Mouse (Mus musculus) embryonic facial prominence, embryonic 10.5 days (tissue): ENCODE measurements around the gene Apol10a. TPM values are rescaled to one million over a fixed set of nuclear protein-coding genes. Genes with fewer than 3 reads are reported as not detected.
"Not testable (repeated sequence)": the region's sequence is repeated elsewhere in the genome, so short reads cannot be mapped to it uniquely, and the experiment has no call there.

Experiments
- DNase-seq: peaks from one replicate; pipeline ENCODE4 v3.0.0-alpha.2; 2017; ENCODE audit warnings: low spot score
- H3K27ac ChIP-seq: fragments of 300-500 bp; sonication (generic); replicated peaks from 2 replicates; pipeline ENCODE4 v1.5.1; 2016; ENCODE audit warnings: mild to moderate bottlenecking
- H3K27me3 ChIP-seq: fragments of 300-500 bp; sonication (generic); replicated peaks from 2 replicates; pipeline ENCODE4 v1.6.1; 2016; ENCODE audit warnings: low read depth, mild to moderate bottlenecking; ENCODE audit not compliant: poor library complexity, severe bottlenecking
- H3K36me3 ChIP-seq: fragments of 300-500 bp; sonication (generic); replicated peaks from 2 replicates; pipeline ENCODE4 v1.6.1; 2016; ENCODE audit warnings: mild to moderate bottlenecking, moderate library complexity
- H3K4me1 ChIP-seq: fragments of 300-500 bp; sonication (generic); 2 replicates; pipeline ENCODE4 v1.6.1; 2016
- H3K4me3 ChIP-seq: fragments of 300-500 bp; sonication (generic); 2 replicates; pipeline ENCODE4 v1.5.1; 2016; ENCODE audit warnings: mild to moderate bottlenecking, moderate library complexity
- H3K9me3 ChIP-seq: fragments of 300-500 bp; sonication (generic); 2 replicates; pipeline ENCODE4 v1.6.1; 2016; ENCODE audit warnings: mild to moderate bottlenecking
- WGBS: fragments of 180-500 bp; shearing (Covaris S2); methylation state at CpG from one replicate; pipeline ENCODE4 v1.1.7; 2016; 5-methylcytosine and 5-hydroxymethylcytosine counted together
- polyA plus RNA-seq: library from polyadenylated mRNA; unstranded; fragments of >200 nt; fragmentation: Nextera tagmentation; extraction: Ambion mirVana; gene quantifications from 2 replicates; pipeline ENCODE4 v1.2.1, GENCODE M21; 2016

Apol10a gene
- not detected in 2 replicates for polyA plus RNA-seq

- WGBS = 83% methylated on average over 2 of the region's 2 CpGs
- H3K27me3 ChIP-seq, H3K4me1 ChIP-seq, DNase-seq, H3K9me3 ChIP-seq, H3K36me3 ChIP-seq, H3K4me3 ChIP-seq, H3K27ac ChIP-seq: not testable (repeated sequence)
Observed at GRCm38 (mm10) chr15:77476693-77477092, at the start of gene Apol10a. Gene Apol10a (plus strand): TSS chr15:77477047.

GRCm38 (mm10) chr15:77428690-77429448, 48.0 kb upstream of the Apol10a start:
- H3K27me3 ChIP-seq, H3K9me3 ChIP-seq, H3K4me1 ChIP-seq, H3K36me3 ChIP-seq, H3K27ac ChIP-seq, H3K4me3 ChIP-seq, DNase-seq: not testable (repeated sequence)
- 82% methylated on average over 9 of the region's 10 CpGs for WGBS

- not testable (repeated sequence) for H3K9me3 ChIP-seq, H3K4me1 ChIP-seq, H3K27me3 ChIP-seq, H3K36me3 ChIP-seq, H3K4me3 ChIP-seq, DNase-seq, H3K27ac ChIP-seq
- 84% methylated on average over 8 of the region's 8 CpGs for WGBS
Observed at GRCm38 (mm10) chr15:77444746-77445145, 32.1 kb upstream of the Apol10a start.

- not testable (repeated sequence) for DNase-seq, H3K36me3 ChIP-seq, H3K4me3 ChIP-seq, H3K4me1 ChIP-seq, H3K27me3 ChIP-seq, H3K9me3 ChIP-seq, H3K27ac ChIP-seq
- WGBS = 79% methylated on average over 1 of the region's 1 CpGs
Observed at GRCm38 (mm10) chr15:77445668-77446067, 31.2 kb upstream of the Apol10a start.

GRCm38 (mm10) chr15:77447392-77447791, 29.5 kb upstream of the Apol10a start, which contains the start of gene Apol7b:
Gene Apol7b (minus strand): TSS chr15:77447492.
- not testable (repeated sequence) for H3K4me3 ChIP-seq, H3K36me3 ChIP-seq, H3K27ac ChIP-seq, H3K27me3 ChIP-seq, DNase-seq, H3K9me3 ChIP-seq, H3K4me1 ChIP-seq
- WGBS = 81% methylated on average over 2 of the region's 2 CpGs

- peak; percentile 15 for DNase-seq
- not testable (repeated sequence) for H3K36me3 ChIP-seq, H3K4me3 ChIP-seq, H3K27me3 ChIP-seq, H3K27ac ChIP-seq, H3K9me3 ChIP-seq, H3K4me1 ChIP-seq
- 54% methylated on average over 10 of the region's 10 CpGs for WGBS
Observed at GRCm38 (mm10) chr15:77449927-77450326, 26.9 kb upstream of the Apol10a start.

GRCm38 (mm10) chr15:77474699-77475390, 2.0 kb upstream of the Apol10a start:
- H3K27me3 ChIP-seq, H3K4me1 ChIP-seq, H3K27ac ChIP-seq, DNase-seq, H3K9me3 ChIP-seq, H3K36me3 ChIP-seq, H3K4me3 ChIP-seq: not testable (repeated sequence)
- 90% methylated on average over 7 of the region's 7 CpGs for WGBS

GRCm38 (mm10) chr15:77482140-77482794, 5.4 kb downstream of the Apol10a start:
- Histone ChIP-seq H3K4me1 (no peaks in the 10 kb centered on the region), H3K9me3 (no peaks in the 10 kb centered on the region), H3K4me3 (no peak overlapping the region), H3K36me3 (no peaks in the 10 kb centered on the region), H3K27me3 (no peaks in the 10 kb centered on the region), H3K27ac (no peak overlapping the region)
- WGBS = 79% methylated on average over 4 of the region's 4 CpGs
- DNase-seq = no peak

- H3K36me3 ChIP-seq, H3K27ac ChIP-seq, H3K4me1 ChIP-seq, DNase-seq, H3K4me3 ChIP-seq, H3K9me3 ChIP-seq, H3K27me3 ChIP-seq: not testable (repeated sequence)
- WGBS = no CpG with 5 or more reads among the region's 1 CpGs
Observed at GRCm38 (mm10) chr15:77493181-77493580, 16.3 kb downstream of the Apol10a start.

- H3K4me1 ChIP-seq, H3K9me3 ChIP-seq, DNase-seq, H3K36me3 ChIP-seq, H3K27me3 ChIP-seq, H3K4me3 ChIP-seq, H3K27ac ChIP-seq: not testable (repeated sequence)
- WGBS = 74% methylated on average over 1 of the region's 1 CpGs
Observed at GRCm38 (mm10) chr15:77494694-77495093, 17.8 kb downstream of the Apol10a start.

GRCm38 (mm10) chr15:77507966-77508365, 31.1 kb downstream of the Apol10a start, which contains the start of gene Apol11a:
Gene Apol11a (plus strand): TSS chr15:77508271.
- not testable (repeated sequence) for H3K27ac ChIP-seq, H3K4me3 ChIP-seq, H3K36me3 ChIP-seq, H3K9me3 ChIP-seq, H3K4me1 ChIP-seq, DNase-seq, H3K27me3 ChIP-seq

GRCm38 (mm10) chr15:77520596-77520995, 43.7 kb downstream of the Apol10a start:
- not testable (repeated sequence) for H3K9me3 ChIP-seq, DNase-seq, H3K27ac ChIP-seq, H3K4me1 ChIP-seq, H3K27me3 ChIP-seq, H3K36me3 ChIP-seq, H3K4me3 ChIP-seq
- 70% methylated on average over 4 of the region's 4 CpGs for WGBS
